Mouse (Mus musculus) neural tube, embryonic 10.5 days (tissue): ENCODE measurements around the gene Orc3.
"Not testable (repeated sequence)": the region's sequence is repeated elsewhere in the genome, so short reads cannot be mapped to it uniquely, and the experiment has no call there.

Experiments used
- DNase-seq: peaks from one replicate; pipeline ENCODE4 v3.0.0-alpha.2; 2017; ENCODE audit warnings: low spot score; ENCODE audit errors: extremely low spot score

Gene Orc3

GRCm38 (mm10) chr4:34582476-34582875 lies 32.3 kb downstream of the Orc3 start:
- DNase-seq = no peak

GRCm38 (mm10) chr4:34581990-34582389 lies 32.8 kb downstream of the Orc3 start:
- no peak for DNase-seq

GRCm38 (mm10) chr4:34581489-34581888 lies 33.3 kb downstream of the Orc3 start:
- DNase-seq = not testable (repeated sequence)

DNA sequence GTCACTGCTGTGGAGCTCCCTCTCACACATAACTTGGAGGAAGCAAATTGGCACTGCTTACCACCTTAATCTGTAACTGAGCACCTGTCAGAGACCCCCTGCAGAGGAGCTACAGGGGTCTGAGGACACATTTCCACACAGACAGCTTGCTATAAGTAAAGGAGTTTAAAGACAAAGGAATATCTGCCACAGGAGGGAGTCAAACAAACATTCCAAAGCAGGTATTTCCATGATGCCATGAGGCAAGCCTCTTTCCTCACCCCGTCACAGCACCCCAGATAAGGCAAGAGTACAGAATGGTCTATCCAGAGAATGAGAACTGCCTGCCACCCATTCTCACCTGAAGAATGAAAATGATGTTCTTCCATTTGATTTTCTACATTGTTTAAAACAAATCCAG lies 35.5 kb downstream of the Orc3 start:
- DNase-seq = no peak

- DNase-seq = no peak
Observed at GRCm38 (mm10) chr4:34577028-34577427, 37.7 kb downstream of the Orc3 start.

DNA sequence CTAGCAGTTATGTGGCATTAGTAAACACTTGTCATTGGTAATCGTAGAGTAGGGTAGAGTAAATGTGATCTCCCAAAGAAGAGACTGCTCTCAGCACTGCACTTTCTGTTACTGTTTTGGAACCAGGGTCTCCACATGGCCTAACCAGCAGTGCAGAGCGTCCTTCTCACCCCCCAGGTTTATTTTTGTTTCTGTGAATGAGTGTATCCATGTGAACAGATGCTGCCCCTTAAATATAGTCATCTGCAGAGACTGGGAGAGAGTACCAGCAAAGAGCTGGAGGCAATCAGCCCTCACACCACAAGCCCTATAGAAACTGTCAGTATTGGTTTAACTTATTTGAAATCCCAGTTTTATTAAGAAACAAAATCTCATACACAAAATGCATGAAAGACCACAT lies 41.9 kb downstream of the Orc3 start:
- no peak for DNase-seq

DNA sequence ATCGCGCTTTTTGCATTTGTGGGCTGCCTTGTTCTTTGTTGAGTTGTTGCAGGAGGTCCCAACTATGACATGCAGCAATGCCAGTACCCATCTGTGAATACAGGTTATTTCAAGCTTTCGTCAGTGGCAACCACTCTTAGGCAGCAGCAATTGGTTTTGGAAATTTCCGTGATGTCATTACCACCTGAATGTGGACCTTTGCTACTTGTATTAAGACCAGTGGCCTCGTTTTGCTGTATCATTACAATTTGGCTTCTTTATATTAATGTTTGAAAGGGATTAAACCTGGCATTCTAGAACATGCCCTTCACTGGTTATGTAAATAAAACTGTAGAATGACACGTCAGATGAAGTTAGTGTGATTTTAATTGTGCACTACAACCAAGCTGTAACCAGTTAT lies 48.5 kb downstream of the Orc3 start:
- no peak for DNase-seq

DNA sequence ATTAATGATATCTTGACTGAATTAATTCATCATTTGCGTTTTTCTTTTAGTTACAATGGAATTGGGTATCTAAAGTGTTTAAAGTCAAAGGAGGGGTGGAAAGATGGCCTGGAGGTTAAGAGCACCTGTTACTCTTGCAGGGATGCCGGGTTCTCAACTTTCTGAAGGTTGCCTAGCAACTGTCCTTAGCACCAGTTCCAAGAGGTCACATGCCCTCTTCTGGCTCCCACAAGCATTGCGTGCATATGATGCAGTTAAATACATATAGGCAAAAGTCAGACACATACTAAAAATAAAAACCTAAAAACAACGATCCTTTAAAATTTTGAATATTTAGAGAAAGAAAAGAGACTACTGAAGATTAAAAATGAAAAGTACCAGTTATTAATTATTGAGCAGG lies 53.8 kb downstream of the Orc3 start:
- DNase-seq = peak; percentile 34

DNA sequence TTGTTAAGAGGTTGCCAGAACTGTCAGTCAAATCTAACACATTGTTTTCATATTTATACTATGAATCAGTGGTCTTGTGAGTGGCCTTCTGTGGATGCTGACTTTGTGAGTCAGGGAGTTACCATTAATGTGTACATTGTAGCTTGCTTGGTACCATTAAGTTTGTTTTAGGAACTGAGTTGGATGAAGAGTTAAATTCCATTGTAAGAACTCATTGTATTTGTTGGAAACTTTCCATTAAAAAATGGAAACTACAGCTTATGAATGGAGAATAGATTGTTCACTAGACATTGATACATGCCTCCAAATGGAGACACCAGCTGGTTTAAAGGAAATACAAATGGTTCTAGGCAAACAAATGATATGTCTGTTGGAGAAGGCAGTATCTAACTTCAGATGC lies 58.6 kb downstream of the Orc3 start:
- DNase-seq = no peak

DNA sequence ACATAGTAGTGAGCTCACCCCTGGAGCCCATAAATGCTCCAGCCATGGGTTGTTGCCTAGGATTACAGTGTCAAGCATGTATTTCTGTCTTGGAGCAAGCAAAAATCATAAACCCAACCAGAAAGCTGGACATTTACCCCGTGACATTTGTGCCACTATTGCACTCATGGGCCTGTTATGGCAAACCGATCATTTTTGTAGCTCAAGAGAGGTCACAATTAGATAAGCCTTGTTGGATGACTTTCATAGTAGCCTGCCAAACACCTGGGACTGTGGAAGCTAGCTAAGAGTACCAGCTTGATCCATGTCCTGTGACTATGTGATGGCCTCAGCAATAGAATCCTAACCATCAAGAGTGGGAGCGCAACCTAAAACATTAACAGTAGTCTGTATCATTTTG lies 59.1 kb downstream of the Orc3 start:
- DNase-seq = no peak

- DNase-seq = no peak
Observed at GRCm38 (mm10) chr4:34554596-34554995, 60.1 kb downstream of the Orc3 start.

- no peak for DNase-seq
Observed at GRCm38 (mm10) chr4:34551966-34552365, 62.8 kb downstream of the Orc3 start.

GRCm38 (mm10) chr4:34551098-34551809 lies 63.5 kb downstream of the Orc3 start:
- DNase-seq = peak; percentile 74

DNA sequence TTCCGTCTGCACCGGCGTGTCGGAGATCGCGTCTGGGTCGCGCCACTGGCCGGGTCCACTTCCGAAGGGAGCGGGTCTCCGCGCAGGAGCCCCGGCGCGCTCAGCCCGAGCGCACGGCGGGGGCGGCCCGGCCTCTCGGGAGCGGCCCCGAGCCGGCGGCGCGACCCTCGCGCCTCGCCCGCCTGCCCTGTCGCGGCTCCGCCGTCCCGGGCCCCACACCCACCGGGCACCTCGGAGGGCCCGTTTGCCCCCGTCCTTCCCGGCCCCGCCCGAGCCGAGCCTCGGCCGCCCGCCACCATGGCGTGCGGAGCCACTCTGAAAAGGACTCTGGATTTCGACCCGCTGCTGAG lies 64.0 kb downstream of the Orc3 start, which contains the start of gene Akirin2:
Gene Akirin2 (plus strand): TSS at position 190 of the 350 bp plus-strand sequence.
- DNase-seq = no peak

GRCm38 (mm10) chr4:34549981-34550747 lies 64.6 kb downstream of the Orc3 start:
- peak; percentile 97 for DNase-seq

DNA sequence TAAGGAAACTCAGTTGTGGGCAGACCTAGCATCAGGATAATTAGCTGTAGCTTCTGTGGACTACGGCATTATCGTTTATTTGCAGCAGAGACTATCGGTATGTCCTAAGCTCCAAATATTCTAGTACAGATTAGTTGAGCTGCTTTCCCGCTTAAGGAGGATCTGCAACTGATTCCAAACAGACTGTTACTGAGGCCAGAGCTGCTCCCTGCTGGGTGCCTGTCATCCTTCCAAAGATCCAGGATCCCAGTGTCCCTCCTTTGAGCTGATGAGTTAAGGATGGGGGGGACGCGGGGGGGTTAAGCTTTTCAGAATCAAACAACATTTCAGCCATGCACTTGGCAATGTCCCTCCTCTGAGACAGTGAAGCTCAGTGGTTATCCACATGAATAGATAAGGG lies 84.8 kb downstream of the Orc3 start:
- DNase-seq = no peak

- no peak for DNase-seq
Observed at GRCm38 (mm10) chr4:34529379-34529778, 85.4 kb downstream of the Orc3 start.

GRCm38 (mm10) chr4:34528430-34529100 lies 86.2 kb downstream of the Orc3 start:
- DNase-seq = no peak

DNA sequence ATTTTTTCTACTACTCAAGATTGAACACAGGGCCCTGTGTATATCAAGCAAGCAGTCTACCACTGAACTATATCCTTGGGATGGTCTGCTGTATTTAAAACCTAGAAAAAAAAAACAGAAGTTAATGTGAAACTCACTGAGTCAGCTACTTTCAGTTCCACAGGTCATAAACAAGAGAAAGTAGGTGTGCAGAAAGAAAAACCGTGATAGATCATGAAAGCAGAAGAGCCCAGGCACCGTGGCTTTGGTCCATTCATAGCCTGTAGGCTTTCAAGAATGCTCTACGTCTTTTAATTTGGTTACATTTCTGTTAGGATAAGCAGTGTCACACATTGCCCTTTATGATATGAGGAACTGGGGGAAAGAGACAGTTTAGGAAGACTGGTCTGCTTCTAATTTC lies 88.0 kb downstream of the Orc3 start:
- no peak for DNase-seq

DNA sequence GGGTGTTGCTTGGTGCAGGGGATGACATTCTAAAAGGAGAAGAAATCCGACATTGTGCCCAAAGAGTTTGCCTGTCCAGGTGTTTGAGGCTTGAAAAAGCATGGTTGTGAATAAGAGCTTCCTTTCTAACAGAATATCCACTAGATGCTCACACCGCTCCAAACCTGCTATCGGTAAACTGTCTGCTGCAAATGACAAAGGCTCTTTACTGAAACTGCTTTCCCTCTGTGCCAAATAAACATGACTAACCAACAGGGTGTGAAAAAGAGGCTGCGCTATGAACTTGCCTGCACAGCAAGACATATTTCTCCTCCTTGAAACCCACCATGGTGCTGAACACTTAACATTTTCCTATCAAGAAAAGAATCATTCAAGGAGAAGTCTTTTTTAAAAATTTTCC lies 91.2 kb downstream of the Orc3 start:
- no peak for DNase-seq

DNA sequence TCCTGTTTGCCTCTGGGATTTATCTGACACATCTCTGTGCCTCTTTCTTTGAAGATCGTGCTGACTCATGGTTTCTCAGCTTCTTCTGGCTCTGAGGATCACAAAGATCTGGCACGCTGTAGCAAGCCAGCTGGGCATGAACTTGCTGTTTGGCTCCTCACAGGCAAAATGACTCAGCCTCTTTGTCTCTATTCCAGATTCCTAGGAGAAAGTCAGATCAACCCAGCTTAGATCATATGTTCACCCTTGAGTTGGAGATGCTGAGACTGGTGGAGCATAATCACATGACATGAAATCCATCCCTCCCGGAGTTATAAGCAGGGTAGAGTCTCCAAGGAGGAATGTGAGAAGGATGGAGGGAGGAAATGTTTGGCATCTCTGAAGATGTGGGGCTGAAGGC lies 91.9 kb downstream of the Orc3 start:
- DNase-seq = no peak
